Mouse (Mus musculus): Measurements from ENCODE around the gene Kcnma1. TPM values are rescaled to one million over a fixed set of nuclear protein-coding genes. Genes with fewer than 3 reads are reported as not detected.

Kcnma1 gene
- polyA plus RNA-seq, 1 experiment from 2014 or later: 22.1 TPM

DNA sequence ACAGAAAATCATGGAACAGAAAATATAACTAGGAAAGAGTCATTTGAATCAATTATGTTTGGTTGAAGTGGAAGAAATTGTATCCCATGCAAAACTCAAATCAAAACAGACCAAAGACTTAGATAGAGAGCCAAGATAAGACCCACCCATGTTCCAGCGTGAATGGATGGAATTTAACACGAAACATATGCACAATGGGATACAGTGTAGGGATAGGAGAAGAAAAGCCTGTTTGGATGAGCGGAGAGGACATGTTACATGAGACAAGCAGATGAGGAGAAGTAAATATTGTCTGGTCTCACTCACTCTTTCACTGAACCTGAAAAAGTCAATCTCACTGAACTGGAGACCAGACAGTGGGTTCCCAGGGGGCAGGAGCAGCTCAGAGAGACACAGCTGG, 463.8 kb downstream of the Kcnma1 start:
- ATAC-seq (ENCODE audit: low FRiP score): no peak
- H3K4me2 ChIP-seq: no peak overlapping the region
- 78% methylated on average over 3 of the region's 3 CpGs for WGBS

DNA sequence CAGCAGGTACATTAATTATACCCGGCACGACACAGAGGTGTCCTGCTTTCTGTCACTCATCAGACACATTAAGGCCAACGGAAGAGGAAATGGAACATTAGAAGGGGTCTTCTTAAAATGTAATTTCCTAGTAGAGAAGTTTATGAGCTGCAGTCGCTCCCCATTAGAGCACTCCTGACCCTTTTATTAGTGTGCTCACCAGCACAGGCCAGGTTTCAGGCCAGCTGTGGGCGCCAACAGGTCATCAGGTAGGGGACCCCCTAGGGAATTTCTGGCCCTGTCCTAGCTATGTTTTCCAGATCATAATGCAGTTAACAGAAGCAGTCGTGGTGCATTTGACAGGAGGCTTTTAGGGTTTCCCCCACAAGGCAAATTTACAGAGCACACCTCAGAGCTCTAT, 472.2 kb downstream of the Kcnma1 start:
- Histone ChIP-seq H3K4me3 (replicated peaks) (no peak overlapping the region), H3K9ac (replicated peaks) (no peak overlapping the region), H3K36me3 (no peaks in the 10 kb centered on the region), H3K27ac (replicated peaks) (no peak overlapping the region), H3K4me2 (no peak overlapping the region), H3K4me1 (no peaks in the 10 kb centered on the region), H3K9me3 (replicated peaks) (0 out of 2 replicates have a peak, but pooled peaks cover 3% of the 10 kb centered on the region), H3K27me3 (replicated peaks) (no peaks in the 10 kb centered on the region)
- 84% methylated on average over 6 of the region's 6 CpGs for WGBS
- no peak for ATAC-seq (ENCODE audit: low FRiP score)

More for the DNA sequence above, 463.8 kb downstream of the Kcnma1 start:
- Histone ChIP-seq H3K4me1 (peaks cover 3% of the 10 kb centered on the region; the same call in 1 of the 2 replicates), H3K27me3 (replicated peaks) (no peaks in the 10 kb centered on the region), H3K27ac (replicated peaks) (no peak overlapping the region), H3K9me3 (replicated peaks) (no peaks in the 10 kb centered on the region), H3K36me3 (no peaks in the 10 kb centered on the region), H3K9ac (replicated peaks) (no peak overlapping the region), H3K4me3 (replicated peaks) (no peak overlapping the region)

DNA sequence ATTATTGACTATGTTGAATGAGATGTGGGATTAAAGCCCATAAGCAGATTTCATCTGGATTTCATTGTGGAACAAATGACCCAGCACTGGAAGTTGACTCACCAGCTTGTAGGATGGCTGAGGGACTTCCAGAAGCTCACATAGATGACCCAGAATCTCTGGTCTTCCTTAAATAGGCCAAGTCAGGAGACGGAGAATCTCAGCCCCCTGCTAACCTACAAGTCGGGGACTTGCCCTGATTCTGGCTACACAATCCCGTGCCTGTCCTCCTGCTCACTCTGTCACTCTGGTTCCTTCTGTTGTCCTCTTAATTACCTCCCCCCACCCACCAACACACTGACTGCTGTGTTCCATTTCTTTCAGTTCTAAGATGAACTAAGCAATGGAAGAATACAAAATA, 474.7 kb downstream of the Kcnma1 start:
- ATAC-seq (ENCODE audit: low FRiP score): no peak
- Histone ChIP-seq H3K27me3 (replicated peaks) (no peaks in the 10 kb centered on the region), H3K4me3 (replicated peaks) (no peak overlapping the region), H3K27ac (replicated peaks) (no peak overlapping the region), H3K36me3 (no peaks in the 10 kb centered on the region), H3K4me2 (no peak overlapping the region), H3K9me3 (replicated peaks) (0 out of 2 replicates have a peak, but pooled peaks cover 3% of the 10 kb centered on the region), H3K4me1 (no peaks in the 10 kb centered on the region), H3K9ac (replicated peaks) (no peak overlapping the region)
- 91% methylated on average over 3 of the region's 3 CpGs for WGBS

DNA sequence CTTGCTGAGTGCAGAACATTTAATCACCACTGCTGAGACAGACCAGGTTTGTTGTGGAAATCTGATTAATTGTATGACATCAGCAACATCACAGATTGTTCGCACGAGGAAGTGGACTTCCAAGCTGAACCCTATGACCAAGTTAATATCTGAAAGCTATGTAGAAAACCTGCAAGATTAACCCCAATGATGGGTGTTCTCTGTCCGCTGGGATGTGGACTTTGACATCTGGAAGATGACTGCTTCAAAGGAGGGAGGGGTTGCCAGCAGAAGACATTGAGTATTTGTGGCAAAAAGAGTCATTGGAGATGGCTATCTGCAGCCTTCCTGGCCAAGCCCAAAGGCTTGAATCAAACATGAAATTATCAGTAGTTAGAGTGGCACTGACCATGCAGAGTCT, 480.9 kb downstream of the Kcnma1 start:
- no peak overlapping the region for H3K27ac ChIP-seq (replicated peaks)
- no peak for ATAC-seq (ENCODE audit: low FRiP score)
- no peaks in the 10 kb centered on the region for H3K9me3 ChIP-seq (replicated peaks)
- H3K27me3 ChIP-seq (replicated peaks): no peaks in the 10 kb centered on the region; the same call in 1 of the 2 replicates
- no peak overlapping the region for H3K9ac ChIP-seq (replicated peaks)
- H3K4me2 ChIP-seq: no peak overlapping the region
- H3K4me3 ChIP-seq (replicated peaks): no peak overlapping the region
- H3K36me3 ChIP-seq: no peaks in the 10 kb centered on the region; the same call in 1 of the 2 replicates
- 68% methylated on average over 3 of the region's 3 CpGs for WGBS
- H3K4me1 ChIP-seq: no peaks in the 10 kb centered on the region

DNA sequence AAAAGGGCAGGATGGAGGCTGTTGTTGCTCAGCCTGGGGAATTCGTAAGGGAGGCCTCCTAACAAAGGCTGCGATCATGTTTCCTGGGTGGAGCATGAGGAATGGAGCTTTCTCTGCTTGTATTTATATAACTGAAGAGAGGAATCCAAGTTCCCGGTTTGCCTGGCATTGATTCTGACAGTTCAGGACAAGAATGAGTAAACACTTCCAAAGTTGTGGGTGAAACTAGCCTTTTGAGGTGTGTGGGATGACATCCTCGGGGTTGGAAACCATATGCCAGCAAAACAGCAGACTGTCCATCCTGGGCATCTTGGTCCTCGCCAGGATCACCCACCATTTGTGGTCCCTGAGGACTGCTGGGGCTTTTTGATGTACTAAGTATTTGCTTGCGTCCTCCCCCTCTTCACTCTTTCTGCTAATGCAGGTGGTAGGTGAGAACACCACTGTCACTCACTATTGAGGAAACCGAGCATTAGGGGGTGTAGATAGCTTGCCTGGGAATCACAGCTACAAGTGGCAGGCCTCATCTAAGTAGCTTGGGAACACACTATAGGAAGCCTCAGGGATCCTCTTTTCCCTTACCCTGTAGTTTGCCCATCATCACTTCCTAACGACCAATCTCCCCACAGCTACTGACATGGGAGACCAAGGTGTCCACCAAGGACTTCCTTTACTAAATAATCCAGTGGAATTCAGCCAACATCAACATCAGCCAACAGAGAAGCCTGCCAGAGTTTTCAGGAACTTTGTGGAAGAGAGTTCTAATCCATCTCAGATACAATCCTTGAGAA, 482.4 kb downstream of the Kcnma1 start:
- no peaks in the 10 kb centered on the region; the same call in 1 of the 2 replicates for H3K36me3 ChIP-seq
- no peaks in the 10 kb centered on the region; the same call in 1 of the 2 replicates for H3K27me3 ChIP-seq (replicated peaks)
- no peaks in the 10 kb centered on the region for H3K4me1 ChIP-seq
- no peak overlapping the region for H3K4me2 ChIP-seq
- no peak overlapping the region for H3K9ac ChIP-seq (replicated peaks)
- 82% methylated on average over 8 of the region's 8 CpGs for WGBS
- no peak for ATAC-seq (ENCODE audit: low FRiP score)
- H3K9me3 ChIP-seq (replicated peaks): no peaks in the 10 kb centered on the region
- no peak overlapping the region for H3K4me3 ChIP-seq (replicated peaks)
- no peak overlapping the region for H3K27ac ChIP-seq (replicated peaks)

DNA sequence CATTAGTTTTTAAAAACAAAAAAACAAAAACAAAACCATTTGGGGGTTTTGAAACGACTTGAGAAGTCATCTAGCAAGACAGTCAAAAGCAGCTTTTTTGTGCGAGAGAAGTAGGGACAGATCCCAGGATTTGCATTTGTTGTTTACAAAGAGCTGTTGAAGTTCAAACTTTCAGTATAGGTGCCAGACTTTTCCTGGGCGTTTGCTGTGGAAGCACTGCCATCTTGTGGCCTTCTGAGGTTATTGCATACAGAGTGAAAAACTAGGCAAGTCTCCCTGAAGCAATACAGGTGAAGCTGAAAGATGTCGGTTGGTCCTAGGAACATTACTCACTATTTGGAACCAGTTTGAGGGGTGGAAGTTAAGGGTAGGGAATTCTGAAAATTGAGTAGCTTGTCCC, 484.6 kb downstream of the Kcnma1 start:
- no peak for ATAC-seq (ENCODE audit: low FRiP score)
- WGBS: 8% methylated on average over 4 of the region's 4 CpGs
- H3K4me3 ChIP-seq (replicated peaks): no peak overlapping the region
- no peaks in the 10 kb centered on the region for H3K4me1 ChIP-seq
- H3K4me2 ChIP-seq: no peak overlapping the region
- H3K27ac ChIP-seq (replicated peaks): no peak overlapping the region
- H3K9me3 ChIP-seq (replicated peaks): no peaks in the 10 kb centered on the region
- H3K27me3 ChIP-seq (replicated peaks): no peaks in the 10 kb centered on the region; the same call in 1 of the 2 replicates
- no peak overlapping the region for H3K9ac ChIP-seq (replicated peaks)
- H3K36me3 ChIP-seq: no peaks in the 10 kb centered on the region; the same call in 1 of the 2 replicates

DNA sequence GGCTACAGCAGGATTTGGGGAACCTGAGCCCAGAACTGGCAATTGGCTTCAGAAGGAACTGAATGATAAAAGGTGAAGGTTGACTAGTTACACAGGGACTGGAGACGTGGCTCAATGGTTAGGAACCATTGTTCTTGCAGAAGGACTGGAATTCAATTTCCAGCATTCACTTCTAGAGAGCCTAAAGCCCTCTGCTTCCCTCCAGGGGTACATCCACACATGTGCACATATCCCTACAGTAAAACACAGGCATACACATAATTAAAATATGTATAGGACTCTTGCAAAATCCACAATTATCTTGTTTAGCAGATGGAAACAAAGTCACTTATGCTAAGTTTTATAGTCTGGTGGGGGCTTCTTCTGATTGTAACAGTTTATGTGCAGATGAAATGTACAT, 485.1 kb downstream of the Kcnma1 start:
- 63% methylated on average over 1 of the region's 1 CpGs for WGBS
- Histone ChIP-seq H3K9me3 (replicated peaks) (no peaks in the 10 kb centered on the region), H3K4me2 (no peak overlapping the region), H3K27me3 (replicated peaks) (no peaks in the 10 kb centered on the region; the same call in 1 of the 2 replicates), H3K36me3 (no peaks in the 10 kb centered on the region), H3K27ac (replicated peaks) (no peak overlapping the region), H3K9ac (replicated peaks) (no peak overlapping the region), H3K4me3 (replicated peaks) (no peak overlapping the region), H3K4me1 (no peaks in the 10 kb centered on the region)
- no peak for ATAC-seq (ENCODE audit: low FRiP score)

DNA sequence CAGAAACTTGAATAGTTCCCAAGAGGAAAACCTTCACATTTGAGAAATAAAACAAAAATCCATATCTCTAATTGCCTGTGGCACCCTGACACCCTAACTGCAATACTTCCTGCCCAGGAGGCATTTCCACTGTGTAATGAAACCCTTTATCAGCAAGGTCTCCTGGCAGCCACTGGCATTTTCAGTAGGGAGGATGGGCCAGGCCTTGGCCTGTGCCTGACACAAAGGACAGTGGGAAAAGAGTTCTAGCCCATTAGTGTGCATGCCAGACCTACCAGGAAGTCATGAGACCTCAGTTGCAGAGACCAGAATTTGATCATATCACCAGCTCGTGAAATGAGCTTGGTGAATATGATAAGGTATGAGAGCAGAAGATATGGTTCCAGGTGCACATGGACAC, 488.4 kb downstream of the Kcnma1 start:
- Histone ChIP-seq H3K4me1 (no peaks in the 10 kb centered on the region), H3K4me3 (replicated peaks) (no peak overlapping the region), H3K27ac (replicated peaks) (no peak overlapping the region), H3K4me2 (no peak overlapping the region), H3K9me3 (replicated peaks) (no peaks in the 10 kb centered on the region), H3K27me3 (replicated peaks) (no peaks in the 10 kb centered on the region), H3K9ac (replicated peaks) (no peak overlapping the region), H3K36me3 (no peaks in the 10 kb centered on the region)
- no peak for ATAC-seq (ENCODE audit: low FRiP score)
- WGBS: 94% methylated on average over 1 of the region's 1 CpGs

DNA sequence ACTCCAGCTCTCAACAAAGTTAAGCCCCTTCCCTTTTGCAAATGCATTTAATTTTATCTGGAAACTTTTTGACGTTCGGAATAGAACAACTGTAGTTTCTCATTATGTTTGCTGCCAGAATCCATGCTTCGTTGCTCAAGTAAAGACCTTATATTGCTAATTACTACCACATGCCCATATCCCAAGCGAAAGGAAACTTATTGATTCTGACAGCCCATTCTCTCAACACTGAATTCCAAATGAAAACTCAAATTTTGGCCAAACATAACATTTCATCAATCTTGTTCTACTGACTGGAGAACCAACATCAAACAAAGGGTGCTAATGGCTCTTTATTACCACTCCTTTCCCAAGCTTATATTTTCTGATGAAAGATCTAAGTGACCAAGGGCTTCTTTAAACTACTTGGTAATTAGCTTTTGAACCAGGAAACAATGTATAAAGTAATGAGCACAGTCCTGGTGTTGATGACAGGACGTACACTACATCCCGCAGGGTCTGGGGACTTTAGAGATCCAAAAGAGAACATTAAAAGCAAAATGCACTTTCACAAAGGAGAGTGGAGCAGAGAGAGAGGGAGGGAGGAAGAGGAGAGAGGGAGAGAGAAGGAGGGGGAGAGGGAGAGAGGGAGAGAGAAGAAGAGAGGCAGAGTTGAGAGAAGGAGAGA, 490.3 kb downstream of the Kcnma1 start:
- Histone ChIP-seq H3K4me3 (replicated peaks) (no peak overlapping the region), H3K4me1 (0 out of 2 replicates have a peak, but pooled peaks cover 4% of the 10 kb centered on the region), H3K9ac (replicated peaks) (no peak overlapping the region), H3K27me3 (replicated peaks) (no peaks in the 10 kb centered on the region), H3K4me2 (no peak overlapping the region), H3K36me3 (no peaks in the 10 kb centered on the region), H3K9me3 (replicated peaks) (no peaks in the 10 kb centered on the region), H3K27ac (replicated peaks) (no peak overlapping the region)
- ATAC-seq (ENCODE audit: low FRiP score): no peak
- WGBS: 69% methylated on average over 6 of the region's 6 CpGs

DNA sequence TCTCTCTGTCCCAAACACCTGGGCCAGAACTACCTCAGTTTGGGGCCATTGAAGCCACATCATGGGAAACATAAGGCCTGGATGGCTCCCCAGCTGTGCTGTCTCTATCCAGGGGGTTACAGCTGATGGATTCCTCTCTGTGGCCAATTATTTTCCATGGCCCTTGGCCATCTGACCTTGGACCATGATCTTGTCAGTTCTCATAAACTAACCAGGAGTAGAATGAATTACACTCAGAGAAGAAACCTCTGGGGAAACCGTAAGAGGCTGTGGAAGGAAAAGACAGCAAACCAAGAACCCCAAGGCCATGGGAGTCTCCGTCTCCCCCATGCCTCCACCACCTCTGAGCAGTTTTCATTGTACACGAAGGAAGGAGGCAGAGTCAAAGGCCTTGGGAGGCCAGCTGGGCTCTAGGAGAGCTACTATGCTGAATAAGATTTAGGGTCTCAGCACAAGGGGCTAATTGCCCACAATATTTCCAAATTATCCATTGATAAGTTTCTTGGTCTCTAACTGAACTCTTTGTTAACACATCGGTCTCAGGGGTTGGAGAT, 491.6 kb downstream of the Kcnma1 start:
- ATAC-seq (ENCODE audit: low FRiP score): no peak
- no peaks in the 10 kb centered on the region for H3K27me3 ChIP-seq (replicated peaks)
- H3K4me1 ChIP-seq: 0 out of 2 replicates have a peak, but pooled peaks cover 4% of the 10 kb centered on the region
- 76% methylated on average over 4 of the region's 4 CpGs for WGBS
- H3K4me3 ChIP-seq (replicated peaks): no peak overlapping the region
- H3K36me3 ChIP-seq: no peaks in the 10 kb centered on the region
- no peak overlapping the region for H3K27ac ChIP-seq (replicated peaks)
- H3K9ac ChIP-seq (replicated peaks): no peak overlapping the region
- no peaks in the 10 kb centered on the region for H3K9me3 ChIP-seq (replicated peaks)
- no peak overlapping the region for H3K4me2 ChIP-seq

DNA sequence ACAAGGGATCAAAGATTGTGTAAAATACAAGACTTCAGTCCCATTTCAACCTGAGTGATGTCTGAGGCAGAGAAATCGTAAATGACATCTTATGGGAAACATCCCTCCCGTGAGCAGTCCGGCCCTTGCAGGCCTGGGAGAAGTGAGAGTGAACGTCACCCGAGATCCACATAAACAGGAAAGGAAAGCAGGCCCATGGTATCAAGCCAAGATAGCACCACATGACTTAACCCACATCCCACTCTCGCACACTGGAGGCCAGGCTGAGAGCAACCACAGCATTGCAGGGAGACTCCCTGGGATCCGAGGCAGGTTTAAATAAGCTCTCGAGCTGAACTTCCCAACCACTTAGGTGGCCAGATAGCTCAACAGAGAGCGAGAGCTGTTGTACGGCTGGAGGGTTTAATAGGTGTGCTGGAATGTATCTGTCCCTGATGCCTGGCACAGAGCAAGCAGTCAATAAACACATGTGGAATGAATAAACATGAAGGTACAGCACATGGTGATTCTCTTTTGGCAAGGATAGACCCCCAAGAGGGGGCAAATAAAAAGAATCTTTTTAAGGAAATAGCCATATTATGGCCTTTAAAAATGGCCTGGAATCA, 493.1 kb downstream of the Kcnma1 start:
- Histone ChIP-seq H3K4me2 (no peak overlapping the region), H3K4me3 (replicated peaks) (no peak overlapping the region), H3K4me1 (0 out of 2 replicates have a peak, but pooled peaks cover 4% of the 10 kb centered on the region), H3K36me3 (no peaks in the 10 kb centered on the region), H3K27me3 (replicated peaks) (no peaks in the 10 kb centered on the region), H3K9me3 (replicated peaks) (no peaks in the 10 kb centered on the region), H3K9ac (replicated peaks) (no peak overlapping the region), H3K27ac (replicated peaks) (no peak overlapping the region)
- WGBS: 67% methylated on average over 10 of the region's 10 CpGs
- no peak for ATAC-seq (ENCODE audit: low FRiP score)

All from neural tube, embryonic 15.5 days (tissue).